Mouse (Mus musculus): ENCODE results near the gene Cachd1. TPM values are rescaled to one million over a fixed set of nuclear protein-coding genes. Genes with fewer than 3 reads are reported as not detected.

Cachd1 gene
- total and polyA plus RNA-seq, 3 experiments: 6.1 to 55.2 (median 28.8) TPM

- H3K4me3 ChIP-seq (ENCODE audit: low read depth, low read length): peak overlapping the region; percentile 72
- no peaks in the 10 kb centered on the region for H3K27me3 ChIP-seq (ENCODE audit: insufficient read depth, low read length)
- no peaks in the 10 kb centered on the region for H3K9me3 ChIP-seq (replicated peaks)
- peak; percentile 66 for TF ChIP-seq TAL1 (conservative IDR thresholded peaks at IDR 0.05; ENCODE audit: low read depth, low read length)
- TF ChIP-seq GATA1 (IDR thresholded peaks at IDR 0.05; ENCODE audit: borderline replicate concordance, low read length): no peak
- ATAC-seq (ENCODE audit: extremely low read depth, insufficient number of reproducible peaks, low FRiP score, poor library complexity, severe bottlenecking): peak; percentile 78
- H3K36me3 ChIP-seq (replicated peaks): peaks cover 27% of the 10 kb centered on the region
- H3K4me1 ChIP-seq (ENCODE audit: insufficient read depth, low read depth, low read length): peaks cover 83% of the 10 kb centered on the region
- peak; percentile 68 for DNase-seq (ENCODE audit: low spot score)
These were observed 218.2 kb downstream of the Cachd1 start for GRCm38 (mm10) chr4:100994442-100995255.

GRCm38 (mm10) chr4:100995617-100996016 is 219.1 kb downstream of the Cachd1 start:
- H3K9me3 ChIP-seq (replicated peaks): no peaks in the 10 kb centered on the region
- H3K4me1 ChIP-seq (ENCODE audit: insufficient read depth, low read depth, low read length): peaks cover 81% of the 10 kb centered on the region
- DNase-seq (ENCODE audit: low spot score): no peak
- no peak for ATAC-seq (ENCODE audit: extremely low read depth, insufficient number of reproducible peaks, low FRiP score, poor library complexity, severe bottlenecking)
- no peak for TF ChIP-seq GATA2 (IDR thresholded peaks at IDR 0.05; ENCODE audit: borderline replicate concordance, low read depth, low read length)
- TF ChIP-seq GATA1 (IDR thresholded peaks at IDR 0.05; ENCODE audit: borderline replicate concordance, low read length): no peak
- TF ChIP-seq TAL1 (conservative IDR thresholded peaks at IDR 0.05; ENCODE audit: low read depth, low read length): no peak
- TF ChIP-seq CTCF (IDR thresholded peaks at IDR 0.05; ENCODE audit: low read depth, low read length): no peak
- no peak for TF ChIP-seq POLR2AphosphoS5 (IDR thresholded peaks at IDR 0.05; ENCODE audit: insufficient replicate concordance, low read depth, low read length)
- H3K4me3 ChIP-seq (ENCODE audit: low read depth, low read length): peak overlapping the region; percentile 72; the same call in 1 of the 2 replicates
- H3K36me3 ChIP-seq (replicated peaks): peaks cover 37% of the 10 kb centered on the region
- H3K27me3 ChIP-seq (ENCODE audit: insufficient read depth, low read length): no peaks in the 10 kb centered on the region

DNA sequence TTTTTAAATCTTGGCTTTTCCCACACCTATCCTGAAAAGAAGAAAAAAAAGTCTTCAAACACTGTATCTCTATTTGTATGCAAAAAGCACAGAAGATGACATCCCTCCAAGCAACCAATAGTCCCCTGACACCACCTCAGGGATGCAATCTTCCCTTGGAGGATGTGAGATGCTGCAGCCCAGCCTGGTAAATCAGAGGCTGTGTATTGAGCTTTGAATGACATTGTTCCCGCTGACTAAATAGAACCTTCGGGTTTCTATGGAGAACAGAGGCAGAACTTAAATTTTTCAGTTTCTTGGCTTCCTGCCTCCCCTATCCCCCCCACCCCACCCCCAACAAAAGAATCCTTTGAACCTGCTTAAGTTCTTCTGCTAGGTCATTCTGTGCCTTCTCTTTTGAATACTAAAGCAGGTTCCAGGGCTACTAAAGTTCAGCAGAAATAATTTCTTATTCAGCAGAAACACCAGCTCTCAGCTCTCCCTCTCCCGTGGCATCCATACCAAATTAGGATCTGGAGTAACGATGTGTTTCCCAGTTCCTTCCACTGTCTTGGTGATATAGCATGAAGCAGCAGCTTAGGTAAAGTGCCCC is 219.7 kb downstream of the Cachd1 start:
- no peaks in the 10 kb centered on the region for H3K27me3 ChIP-seq (ENCODE audit: insufficient read depth, low read length)
- peaks cover 76% of the 10 kb centered on the region for H3K4me1 ChIP-seq (ENCODE audit: insufficient read depth, low read depth, low read length)
- H3K4me3 ChIP-seq (ENCODE audit: low read depth, low read length): peak overlapping the region; percentile 33; the same call in 1 of the 2 replicates
- DNase-seq (ENCODE audit: low spot score) (no peak), ATAC-seq (ENCODE audit: extremely low read depth, insufficient number of reproducible peaks, low FRiP score, poor library complexity, severe bottlenecking) (no peak)
- H3K9me3 ChIP-seq (replicated peaks): no peaks in the 10 kb centered on the region
- no peak for TF ChIP-seq GATA1 (IDR thresholded peaks at IDR 0.05; ENCODE audit: borderline replicate concordance, low read length)
- TF ChIP-seq CTCF (IDR thresholded peaks at IDR 0.05; ENCODE audit: low read depth, low read length): no peak
- TF ChIP-seq POLR2AphosphoS5 (IDR thresholded peaks at IDR 0.05; ENCODE audit: insufficient replicate concordance, low read depth, low read length): no peak
- no peak for TF ChIP-seq GATA2 (IDR thresholded peaks at IDR 0.05; ENCODE audit: borderline replicate concordance, low read depth, low read length)
- TF ChIP-seq TAL1 (conservative IDR thresholded peaks at IDR 0.05; ENCODE audit: low read depth, low read length): no peak
- peaks cover 42% of the 10 kb centered on the region for H3K36me3 ChIP-seq (replicated peaks)

DNA sequence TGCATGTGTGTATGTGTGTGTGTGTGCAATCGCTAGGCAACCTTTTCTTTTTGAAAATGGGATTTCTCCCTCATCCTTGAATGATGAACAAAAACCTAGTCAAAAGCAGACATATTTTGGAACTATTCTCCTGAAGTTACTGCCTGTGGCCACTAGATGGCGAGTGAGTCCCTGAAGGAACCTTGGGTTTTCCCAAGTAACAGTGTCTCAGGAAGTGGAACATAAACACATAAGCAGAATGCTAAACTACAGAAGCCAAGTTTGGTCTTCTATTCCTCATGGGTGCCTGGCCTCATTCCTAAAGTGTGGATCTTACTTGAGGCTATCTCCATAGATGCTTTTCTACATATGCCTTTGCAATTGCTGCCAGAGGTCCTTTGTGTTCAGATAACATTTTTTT is 221.7 kb downstream of the Cachd1 start:
- TF ChIP-seq GATA1 (IDR thresholded peaks at IDR 0.05; ENCODE audit: borderline replicate concordance, low read length) (no peak), CTCF (IDR thresholded peaks at IDR 0.05; ENCODE audit: low read depth, low read length) (peak; percentile 25; the same call in 1 of the 2 replicates)
- H3K4me3 ChIP-seq (ENCODE audit: low read depth, low read length): peak overlapping the region; percentile 13; the same call in 1 of the 2 replicates
- H3K4me1 ChIP-seq (ENCODE audit: insufficient read depth, low read depth, low read length): peaks cover 64% of the 10 kb centered on the region
- ATAC-seq (ENCODE audit: extremely low read depth, insufficient number of reproducible peaks, low FRiP score, poor library complexity, severe bottlenecking): no peak
- H3K27me3 ChIP-seq (ENCODE audit: insufficient read depth, low read length): no peaks in the 10 kb centered on the region
- H3K36me3 ChIP-seq (replicated peaks): peaks cover 61% of the 10 kb centered on the region
- DNase-seq (ENCODE audit: low spot score): no peak
- H3K9me3 ChIP-seq (replicated peaks): no peaks in the 10 kb centered on the region

DNA sequence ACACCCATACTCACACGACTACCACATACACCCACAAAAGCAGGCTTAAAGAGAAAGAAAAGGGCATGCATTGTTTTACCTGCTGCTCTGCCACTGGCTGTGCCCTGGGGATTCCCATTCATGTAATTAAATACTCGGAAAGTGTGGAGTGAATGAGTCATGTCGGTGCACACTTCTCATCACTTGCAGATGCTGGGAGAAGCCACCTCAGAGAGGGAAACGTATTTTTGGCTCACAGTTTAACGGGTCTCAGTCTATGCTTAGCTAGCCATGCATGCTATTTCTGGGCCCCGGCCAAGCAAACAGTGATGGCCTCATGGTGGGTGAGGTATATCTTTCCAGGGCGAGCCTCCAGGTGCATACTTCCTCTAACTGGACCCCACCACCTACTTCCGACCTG is 222.4 kb downstream of the Cachd1 start:
- Histone ChIP-seq H3K36me3 (replicated peaks) (peaks cover 67% of the 10 kb centered on the region), H3K4me3 (ENCODE audit: low read depth, low read length) (no peak overlapping the region), H3K27me3 (ENCODE audit: insufficient read depth, low read length) (no peaks in the 10 kb centered on the region), H3K4me1 (ENCODE audit: insufficient read depth, low read depth, low read length) (peaks cover 57% of the 10 kb centered on the region), H3K9me3 (replicated peaks) (no peaks in the 10 kb centered on the region)
- no peak for TF ChIP-seq CTCF (IDR thresholded peaks at IDR 0.05; ENCODE audit: low read depth, low read length)
- no peak for TF ChIP-seq TAL1 (conservative IDR thresholded peaks at IDR 0.05; ENCODE audit: low read depth, low read length)
- no peak for TF ChIP-seq POLR2AphosphoS5 (IDR thresholded peaks at IDR 0.05; ENCODE audit: insufficient replicate concordance, low read depth, low read length)
- TF ChIP-seq GATA1 (IDR thresholded peaks at IDR 0.05; ENCODE audit: borderline replicate concordance, low read length): no peak
- no peak for TF ChIP-seq GATA2 (IDR thresholded peaks at IDR 0.05; ENCODE audit: borderline replicate concordance, low read depth, low read length)
- no peak for ATAC-seq (ENCODE audit: extremely low read depth, insufficient number of reproducible peaks, low FRiP score, poor library complexity, severe bottlenecking)
- DNase-seq (ENCODE audit: low spot score): no peak

- ATAC-seq (ENCODE audit: extremely low read depth, insufficient number of reproducible peaks, low FRiP score, poor library complexity, severe bottlenecking): no peak
- TF ChIP-seq GATA2 (IDR thresholded peaks at IDR 0.05; ENCODE audit: borderline replicate concordance, low read depth, low read length): no peak
- TF ChIP-seq POLR2AphosphoS5 (IDR thresholded peaks at IDR 0.05; ENCODE audit: insufficient replicate concordance, low read depth, low read length): no peak
- no peak for TF ChIP-seq CTCF (IDR thresholded peaks at IDR 0.05; ENCODE audit: low read depth, low read length)
- TF ChIP-seq GATA1 (IDR thresholded peaks at IDR 0.05; ENCODE audit: borderline replicate concordance, low read length): no peak
- TF ChIP-seq TAL1 (conservative IDR thresholded peaks at IDR 0.05; ENCODE audit: low read depth, low read length): no peak
- Histone ChIP-seq H3K27me3 (ENCODE audit: insufficient read depth, low read length) (no peaks in the 10 kb centered on the region), H3K4me3 (ENCODE audit: low read depth, low read length) (no peak overlapping the region), H3K36me3 (replicated peaks) (peaks cover 81% of the 10 kb centered on the region), H3K4me1 (ENCODE audit: insufficient read depth, low read depth, low read length) (peaks cover 46% of the 10 kb centered on the region), H3K9me3 (replicated peaks) (no peaks in the 10 kb centered on the region)
- DNase-seq (ENCODE audit: low spot score): no peak
These were observed 224.1 kb downstream of the Cachd1 start for GRCm38 (mm10) chr4:101000622-101001021.

Measured in G1E (cell line).